Mouse (Mus musculus) bone marrow, adult 2 months (tissue): Measurements from ENCODE around the gene Psg22.

Experiments used
- CTCF ChIP-seq: fragments of 200-500 bp; IDR thresholded peaks from 2 replicates; pipeline ENCODE4 v1.5.1; 2011; ENCODE audit warnings: low read length, control low read depth; ENCODE audit not compliant: control insufficient read depth, insufficient read depth
- POLR2A ChIP-seq: fragments of 200-500 bp; IDR thresholded peaks from 2 replicates; pipeline ENCODE4 v1.6.1; 2011; ENCODE audit warnings: low read depth, mild to moderate bottlenecking, control low read depth, low read length, borderline replicate concordance; ENCODE audit not compliant: control insufficient read depth

- TF ChIP-seq CTCF (no peak), POLR2A (no peak)
These were observed 16.6 kb downstream of the Psg22 start for GRCm38 (mm10) chr7:18734451-18734850.
